Comparison of ENCODE assay signal across 18 mouse cellular contexts in genomic region chr9:50718878-50719277, GRCm38 (mm10). TPM values are rescaled to one million over a fixed set of nuclear protein-coding genes. Genes with fewer than 3 reads are reported as not detected.
"Had no signal": no experiment of that assay in that cellular context is flagged by ENCODE, and none has a peak within 500 bp of the region (broad histone marks: within the 10 kb centered on the region; RNA-seq: fewer than 3 reads in every experiment).

No protein-coding gene starts in this region.

- H3K4me3 ChIP-seq: neural tube, embryonic 13.5 days; neural tube, embryonic 15.5 days; stomach, embryonic 15.5 days had no signal

- H3K9me3 ChIP-seq: neural tube, embryonic 13.5 days; neural tube, embryonic 15.5 days; stomach, embryonic 15.5 days had no signal

- H3K36me3 ChIP-seq: neural tube, embryonic 15.5 days; stomach, embryonic 15.5 days had no signal

- H3K9ac ChIP-seq: neural tube, embryonic 13.5 days; neural tube, embryonic 15.5 days; stomach, embryonic 15.5 days had no signal

- H3K27me3 ChIP-seq: neural tube, embryonic 13.5 days; neural tube, embryonic 15.5 days; stomach, embryonic 15.5 days had no signal

- DNase-seq: retina, postnatal 1 day; right cerebral cortex, adult 18-20 months; right cerebral cortex, postnatal 14 days; right cerebral cortex, postnatal 25 days; right cerebral cortex, postnatal 4 days; spleen, adult 18-20 months; thymus, adult 18-20 months; thymus, adult 2 months; thymus, postnatal 14 days; thymus, postnatal 25 days; thymus, postnatal 36 days; thymus, postnatal 4 days had no signal

- H3K27ac ChIP-seq: neural tube, embryonic 13.5 days; neural tube, embryonic 15.5 days; stomach, embryonic 15.5 days; stomach, postnatal 0 days had no signal

- H3K4me2 ChIP-seq: neural tube, embryonic 13.5 days; neural tube, embryonic 15.5 days; stomach, embryonic 15.5 days had no signal

RNA-seq across cellular contexts. Expression of gene Dixdc1, which starts 20.4 kb away (rescaled TPM):
- total RNA-seq: neutrophil, adult 5-6 weeks had no signal

RNA-seq across cellular contexts. Expression of gene 2310030G06Rik, which starts 27.5 kb away (rescaled TPM):
- total RNA-seq: neutrophil, adult 5-6 weeks had no signal

RNA-seq across cellular contexts. Expression of gene Cryab, which starts 32.2 kb away (rescaled TPM):
- total RNA-seq: neutrophil, adult 5-6 weeks had no signal

RNA-seq across cellular contexts. Expression of gene Hspb2, which starts 33.3 kb away (rescaled TPM):
- total RNA-seq: neutrophil, adult 5-6 weeks had no signal
- polyA plus RNA-seq: neural tube, embryonic 14.5 days had no signal
